Mouse (Mus musculus): ENCODE data around the gene Uck1.

Gene Uck1

GRCm38 (mm10) chr2:32260635-32261034 is 676 bp upstream of the Uck1 start:
- peak in 1 of 2 experiments; percentile 36 for DNase-seq (ENCODE audit: low spot score in 2 of 2)

GRCm38 (mm10) chr2:32258887-32259533 is 949 bp downstream of the Uck1 start:
- no peak for DNase-seq (ENCODE audit: low spot score in 2 of 2)

- no peak for DNase-seq (ENCODE audit: low spot score in 2 of 2)
Measured at GRCm38 (mm10) chr2:32256273-32256672, 3.7 kb downstream of the Uck1 start.

GRCm38 (mm10) chr2:32254563-32254962 is 5.4 kb downstream of the Uck1 start:
- DNase-seq (ENCODE audit: low spot score in 2 of 2) = no peak

- DNase-seq (ENCODE audit: low spot score in 2 of 2) = no peak
Measured at GRCm38 (mm10) chr2:32253352-32253751, 6.6 kb downstream of the Uck1 start.

GRCm38 (mm10) chr2:32252658-32253057 is 7.3 kb downstream of the Uck1 start:
- no peak for DNase-seq (ENCODE audit: low spot score in 2 of 2)

GRCm38 (mm10) chr2:32251791-32252527 is 8.0 kb downstream of the Uck1 start:
- DNase-seq (ENCODE audit: low spot score in 2 of 2) = no peak

GRCm38 (mm10) chr2:32248377-32249361 is 11.3 kb downstream of the Uck1 start:
- DNase-seq (ENCODE audit: low spot score in 2 of 2) = no peak

- DNase-seq (ENCODE audit: low spot score in 2 of 2) = no peak
Measured at GRCm38 (mm10) chr2:32246741-32247140, 13.2 kb downstream of the Uck1 start.

- no peak for DNase-seq (ENCODE audit: low spot score in 2 of 2)
Measured at GRCm38 (mm10) chr2:32242986-32243385, 17.0 kb downstream of the Uck1 start.

GRCm38 (mm10) chr2:32240591-32240990 is 19.4 kb downstream of the Uck1 start:
- no peak for DNase-seq (ENCODE audit: low spot score in 2 of 2)

GRCm38 (mm10) chr2:32238708-32239435 is 21.1 kb downstream of the Uck1 start:
- DNase-seq (ENCODE audit: low spot score in 2 of 2) = no peak

- no peak for DNase-seq (ENCODE audit: low spot score in 2 of 2)
Measured at GRCm38 (mm10) chr2:32237571-32237970, 22.4 kb downstream of the Uck1 start.

- peak in 1 of 2 experiments; percentile 47 for DNase-seq (ENCODE audit: low spot score in 2 of 2)
Measured at GRCm38 (mm10) chr2:32236760-32237487, 23.0 kb downstream of the Uck1 start.

- peak; percentile 72 to 91 for DNase-seq (ENCODE audit: low spot score in 2 of 2)
Measured at GRCm38 (mm10) chr2:32235886-32236759, 23.8 kb downstream of the Uck1 start, which contains the start of gene Pomt1. Gene Pomt1 (plus strand): TSS chr2:32236590.

- DNase-seq (ENCODE audit: low spot score in 2 of 2) = no peak
Measured at GRCm38 (mm10) chr2:32235433-32235832, 24.5 kb downstream of the Uck1 start.

- no peak for DNase-seq (ENCODE audit: low spot score in 2 of 2)
Measured at GRCm38 (mm10) chr2:32222057-32222456, 37.9 kb downstream of the Uck1 start.

- no peak for DNase-seq (ENCODE audit: low spot score in 2 of 2)
Measured at GRCm38 (mm10) chr2:32221577-32221976, 38.4 kb downstream of the Uck1 start.

- DNase-seq (ENCODE audit: low spot score in 2 of 2) = no peak
Measured at GRCm38 (mm10) chr2:32220969-32221368, 39.0 kb downstream of the Uck1 start.

- DNase-seq (ENCODE audit: low spot score in 2 of 2) = no peak
Measured at GRCm38 (mm10) chr2:32220021-32220420, 39.9 kb downstream of the Uck1 start.
